Mouse (Mus musculus): ENCODE measurements around the gene Lmod3. TPM values are rescaled to one million over a fixed set of nuclear protein-coding genes. Genes with fewer than 3 reads are reported as not detected.

The Lmod3 gene
- polyA plus RNA-seq, 1 experiment from 2014 or later: 0.58 TPM

Other genes starting within 250 kb of the Lmod3 start
- 1.2 and 2.8 TPM in 2 replicates for gene Fam19a4, start 192.3 kb downstream of the Lmod3 start, polyA plus RNA-seq (2014; fragmentation: Nextera tagmentation; extraction: Ambion mirVana)
- 5.5 and 6.9 TPM in 2 replicates for gene Eogt, start 103.6 kb downstream of the Lmod3 start, polyA plus RNA-seq (2014; fragmentation: Nextera tagmentation; extraction: Ambion mirVana)
- gene Tmf1, start 73.6 kb downstream of the Lmod3 start, polyA plus RNA-seq (2014; fragmentation: Nextera tagmentation; extraction: Ambion mirVana): 30.3 and 34.2 TPM in 2 replicates
- 102 and 112 TPM in 2 replicates for gene Uba3, start 47.1 kb downstream of the Lmod3 start, polyA plus RNA-seq (2014; fragmentation: Nextera tagmentation; extraction: Ambion mirVana)
- gene Arl6ip5, start 42.1 kb downstream of the Lmod3 start, polyA plus RNA-seq (2014; fragmentation: Nextera tagmentation; extraction: Ambion mirVana): 33.4 and 36.1 TPM in 2 replicates

Data from embryonic facial prominence, embryonic 11.5 days (tissue).